8 mouse cellular contexts compared by ENCODE assay signal in genomic region chr4:62501964-62502732, GRCm38 (mm10). TPM values are rescaled to one million over a fixed set of nuclear protein-coding genes. Genes with fewer than 3 reads are reported as not detected.
A peak's percentile ranks its signal among the peaks of the same experiment; 100 is the strongest.
DNase-seq lines count a peak whose midpoint lies in the region; ATAC-seq and TF ChIP-seq lines count a peak whose summit lies in the region.

No protein-coding gene starts in this region.

- no peaks in the 10 kb centered on the region for H3K27me3 ChIP-seq in forebrain, embryonic 13.5 days
- H3K27me3 ChIP-seq in liver, postnatal 0 days (ENCODE audit: insufficient read depth, low read length) = no peaks in the 10 kb centered on the region
- H3K27me3 ChIP-seq in neural tube, embryonic 13.5 days = no peaks in the 10 kb centered on the region

- no peak overlapping the region; the same call in 1 of the 2 replicates for H3K27ac ChIP-seq in forebrain, embryonic 13.5 days
- peak overlapping the region; percentile 76 for H3K27ac ChIP-seq in liver, postnatal 0 days (ENCODE audit: low read depth)
- H3K27ac ChIP-seq in neural tube, embryonic 13.5 days (replicated peaks) = peak overlapping the region; percentile 63

- H3K4me1 ChIP-seq in forebrain, embryonic 13.5 days = peaks cover 11% of the 10 kb centered on the region
- H3K4me1 ChIP-seq in liver, postnatal 0 days (ENCODE audit: insufficient read depth) = peaks cover 24% of the 10 kb centered on the region
- peaks cover 15% of the 10 kb centered on the region for H3K4me1 ChIP-seq in neural tube, embryonic 13.5 days (replicated peaks)

- TF ChIP-seq EP300 in liver, postnatal 0 days (IDR thresholded peaks at IDR 0.05; ENCODE audit: low read depth) = no peak

- ATAC-seq in cerebellum, adult (ENCODE audit: insufficient number of reproducible peaks, low FRiP score, low TSS enrichment) = peak; percentile 91
- peak; percentile 98 for ATAC-seq in forebrain, embryonic 13.5 days
- ATAC-seq in liver, postnatal 0 days = peak; percentile 91
- ATAC-seq in neural tube, embryonic 13.5 days (ENCODE audit: low read depth) = peak; percentile 97

- no peaks in the 10 kb centered on the region for H3K9me3 ChIP-seq in forebrain, embryonic 13.5 days (replicated peaks)
- no peaks in the 10 kb centered on the region for H3K9me3 ChIP-seq in liver, postnatal 0 days (ENCODE audit: low read length)
- no peaks in the 10 kb centered on the region for H3K9me3 ChIP-seq in neural tube, embryonic 13.5 days

- peak; percentile 96 for DNase-seq in ES-CJ7 (ENCODE audit: low read depth, low spot score)
- peak; percentile 94 to 95 for DNase-seq in heart, postnatal 10 days
- peak; percentile 91 for DNase-seq in layer of hippocampus, adult 11-12 months (ENCODE audit: low spot score)
- DNase-seq in liver, postnatal 0 days = peak; percentile 90
- DNase-seq in telencephalon, adult 2 months (ENCODE audit: low read depth, low spot score) = peak; percentile 86

- intact Hi-C loops in heart, postnatal 10 days (cut with DNase I) = loop anchor here (10.0 kb wide), 1 partner anchor 97 kb away; the partner anchor contains the start of genes Cdc26 and Prpf4

- TF ChIP-seq CTCF in liver, postnatal 0 days (IDR thresholded peaks at IDR 0.05; ENCODE audit: low read depth) = no peak

- peak overlapping the region; percentile 75 for H3K4me2 ChIP-seq in forebrain, embryonic 13.5 days
- peak overlapping the region; percentile 95 for H3K4me2 ChIP-seq in liver, postnatal 0 days (ENCODE audit: low read depth, low read length)
- H3K4me2 ChIP-seq in neural tube, embryonic 13.5 days = peak overlapping the region; percentile 66

- H3K9ac ChIP-seq in forebrain, embryonic 13.5 days = peak overlapping the region; percentile 84
- H3K9ac ChIP-seq in liver, postnatal 0 days (replicated peaks) = peak overlapping the region; percentile 79
- H3K9ac ChIP-seq in neural tube, embryonic 13.5 days = peak overlapping the region; percentile 84

- WGBS in forebrain, embryonic 13.5 days = 3% methylated on average over 38 of the region's 38 CpGs
- WGBS in liver, postnatal 0 days (ENCODE audit: insufficient replicate concordance) = 2% methylated on average over 38 of the region's 38 CpGs
- 2% methylated on average over 38 of the region's 38 CpGs for WGBS in neural tube, embryonic 13.5 days

- H3K36me3 ChIP-seq in forebrain, embryonic 13.5 days (ENCODE audit: poor library complexity, severe bottlenecking) = peaks cover 17% of the 10 kb centered on the region
- H3K36me3 ChIP-seq in liver, postnatal 0 days (replicated peaks; ENCODE audit: insufficient read depth, low read length) = peaks cover 6% of the 10 kb centered on the region; the same call in 1 of the 2 replicates
- peaks cover 24% of the 10 kb centered on the region for H3K36me3 ChIP-seq in neural tube, embryonic 13.5 days

- H3K4me3 ChIP-seq in forebrain, embryonic 13.5 days = peak overlapping the region; percentile 87
- peak overlapping the region; percentile 84 for H3K4me3 ChIP-seq in liver, postnatal 0 days (ENCODE audit: low read depth, low read length)
- peak overlapping the region; percentile 75 for H3K4me3 ChIP-seq in neural tube, embryonic 13.5 days

RNA-seq across cellular contexts. Expression of gene Hdhd3, which starts 1.1 kb away (rescaled TPM):
- 10.5 and 11.2 TPM in 2 replicates for polyA plus RNA-seq in forebrain, embryonic 13.5 days (2015; fragmentation: Nextera tagmentation; extraction: Ambion mirVana)
- 1 to 10 TPM; 6.1 to 6.4 TPM for total RNA-seq in heart, postnatal 10 days (2021)
- polyA plus RNA-seq in liver, postnatal 0 days (2015; fragmentation: Nextera tagmentation; extraction: Ambion mirVana) = 19.7 and 20.3 TPM in 2 replicates
- 13.1 and 14.2 TPM in 2 replicates for polyA plus RNA-seq in neural tube, embryonic 13.5 days (2015; fragmentation: Nextera tagmentation; extraction: Ambion mirVana)

RNA-seq across cellular contexts. Expression of gene Alad, which starts 17.6 kb away (rescaled TPM):
- 65.4 and 69.8 TPM in 2 replicates for polyA plus RNA-seq in forebrain, embryonic 13.5 days (2015; fragmentation: Nextera tagmentation; extraction: Ambion mirVana)
- total RNA-seq in heart, postnatal 10 days (2021) = 10 to 100 TPM; 61.1 to 65.2 TPM
- polyA plus RNA-seq in liver, postnatal 0 days (2015; fragmentation: Nextera tagmentation; extraction: Ambion mirVana) = 295 and 303 TPM in 2 replicates
- 49.8 and 58.8 TPM in 2 replicates for polyA plus RNA-seq in neural tube, embryonic 13.5 days (2015; fragmentation: Nextera tagmentation; extraction: Ambion mirVana)

RNA-seq across cellular contexts. Expression of gene Bspry, which starts 22.3 kb away (rescaled TPM):
- 0.49 and 0.56 TPM in 2 replicates for polyA plus RNA-seq in forebrain, embryonic 13.5 days (2015; fragmentation: Nextera tagmentation; extraction: Ambion mirVana)
- total RNA-seq in heart, postnatal 10 days (2021) = under 1 TPM in 1 of 2 experiments, not detected in 1; 0.19 TPM
- polyA plus RNA-seq in liver, postnatal 0 days (2015; fragmentation: Nextera tagmentation; extraction: Ambion mirVana) = 0.18 and 0.26 TPM in 2 replicates
- 0.74 and 0.80 TPM in 2 replicates for polyA plus RNA-seq in neural tube, embryonic 13.5 days (2015; fragmentation: Nextera tagmentation; extraction: Ambion mirVana)

RNA-seq across cellular contexts. Expression of gene Pole3, which starts 22.7 kb away (rescaled TPM):
- 112 and 113 TPM in 2 replicates for polyA plus RNA-seq in forebrain, embryonic 13.5 days (2015; fragmentation: Nextera tagmentation; extraction: Ambion mirVana)
- total RNA-seq in heart, postnatal 10 days (2021) = 10 to 100 TPM; 23.4 to 24.4 TPM
- 26.4 and 29.2 TPM in 2 replicates for polyA plus RNA-seq in liver, postnatal 0 days (2015; fragmentation: Nextera tagmentation; extraction: Ambion mirVana)
- 61.8 and 63.1 TPM in 2 replicates for polyA plus RNA-seq in neural tube, embryonic 13.5 days (2015; fragmentation: Nextera tagmentation; extraction: Ambion mirVana)

RNA-seq across cellular contexts. Expression of gene 4933430I17Rik, which starts 23.0 kb away (rescaled TPM):
- polyA plus RNA-seq in forebrain, embryonic 13.5 days (2015; fragmentation: Nextera tagmentation; extraction: Ambion mirVana) = 0.80 and 1.1 TPM in 2 replicates
- under 1 TPM; 0.22 to 0.34 TPM for total RNA-seq in heart, postnatal 10 days (2021)
- polyA plus RNA-seq in liver, postnatal 0 days (2015; fragmentation: Nextera tagmentation; extraction: Ambion mirVana) = not detected in 2 replicates
- 0.70 and 0.87 TPM in 2 replicates for polyA plus RNA-seq in neural tube, embryonic 13.5 days (2015; fragmentation: Nextera tagmentation; extraction: Ambion mirVana)
